Mouse (Mus musculus) heart, embryonic 11.5 days (tissue): Measurements from ENCODE around the gene Vmn2r81. TPM values are rescaled to one million over a fixed set of nuclear protein-coding genes. Genes with fewer than 3 reads are reported as not detected.
A peak's percentile ranks its signal among the peaks of the same experiment; 100 is the strongest.
"Not testable (repeated sequence)": the region's sequence is repeated elsewhere in the genome, so short reads cannot be mapped to it uniquely, and the experiment has no call there.

Source experiments
- ATAC-seq: fragments of 200-750 bp; cut with Nextera tagmentation; replicated peaks from 2 replicates; pipeline ENCODE4 v1.8.0; 2017; ENCODE audit warnings: moderate library complexity; ENCODE audit not compliant: insufficient number of reproducible peaks, low FRiP score, low TSS enrichment
- H3K27ac ChIP-seq: fragments of 300-500 bp; sonication (generic); 2 replicates; pipeline ENCODE4 v1.5.1; 2014; ENCODE audit warnings: mild to moderate bottlenecking, low read depth, low read length
- H3K27me3 ChIP-seq: fragments of 300-500 bp; sonication (generic); 2 replicates; pipeline ENCODE4 v1.6.1; 2014; ENCODE audit warnings: mild to moderate bottlenecking, low read length, mixed read lengths; ENCODE audit not compliant: control insufficient read depth, insufficient read depth
- H3K36me3 ChIP-seq: fragments of 300-500 bp; sonication (generic); 2 replicates; pipeline ENCODE4 v1.6.1; 2014; ENCODE audit warnings: mild to moderate bottlenecking, low read length, moderate library complexity, mixed read lengths; ENCODE audit not compliant: control insufficient read depth, insufficient read depth
- H3K4me1 ChIP-seq: fragments of 300-500 bp; sonication (generic); 2 replicates; pipeline ENCODE4 v1.6.1; 2014; ENCODE audit warnings: low read length; ENCODE audit not compliant: control insufficient read depth, insufficient read depth
- H3K4me2 ChIP-seq: fragments of 300-500 bp; sonication (generic); 2 replicates; pipeline ENCODE4 v1.6.1; 2014; ENCODE audit warnings: mild to moderate bottlenecking, moderate library complexity
- H3K4me3 ChIP-seq: fragments of 300-500 bp; sonication (generic); 2 replicates; pipeline ENCODE4 v1.5.1; 2014; ENCODE audit warnings: low read depth, low read length
- H3K9ac ChIP-seq: fragments of 300-500 bp; sonication (generic); 2 replicates; pipeline ENCODE4 v1.6.1; 2014; ENCODE audit warnings: mild to moderate bottlenecking, low read depth, low read length, moderate library complexity
- H3K9me3 ChIP-seq: fragments of 300-500 bp; sonication (generic); replicated peaks from 2 replicates; pipeline ENCODE4 v1.6.1; 2016; ENCODE audit warnings: low read length; ENCODE audit not compliant: control insufficient read depth
- WGBS: fragments of 180-500 bp; shearing (Covaris S2); extraction: QIAGEN DNeasy Blood & Tissue Kit; methylation state at CpG from one replicate; pipeline ENCODE4 v1.1.7; 2014; ENCODE audit not compliant: insufficient replicate concordance; 5-methylcytosine and 5-hydroxymethylcytosine counted together
- polyA plus RNA-seq: library from polyadenylated mRNA; unstranded; fragments of >200 nt; fragmentation: Nextera tagmentation; extraction: Ambion mirVana; gene quantifications from 2 replicates; pipeline ENCODE4 v1.2.1, GENCODE M21; 2014

Vmn2r81 gene
- polyA plus RNA-seq = not detected in 2 replicates

GRCm38 (mm10) chr10:79247392-79247791 is at the start of gene Vmn2r81:
TSS of gene Vmn2r81 (plus strand) at chr10:79247692.
- not testable (repeated sequence) for H3K27ac ChIP-seq, H3K4me2 ChIP-seq, H3K9me3 ChIP-seq, ATAC-seq, H3K27me3 ChIP-seq, H3K4me1 ChIP-seq, H3K9ac ChIP-seq, H3K4me3 ChIP-seq, H3K36me3 ChIP-seq
- WGBS = 62% methylated on average over 3 of the region's 3 CpGs

- not testable (repeated sequence) for H3K4me2 ChIP-seq, H3K9me3 ChIP-seq, H3K27me3 ChIP-seq, H3K27ac ChIP-seq, ATAC-seq, H3K9ac ChIP-seq, H3K4me3 ChIP-seq, H3K36me3 ChIP-seq, H3K4me1 ChIP-seq
- whole genome bisulfite sequencing = 58% methylated on average over 1 of the region's 1 CpGs
These were observed 47.5 kb upstream of the Vmn2r81 start for GRCm38 (mm10) chr10:79199973-79200372.

GRCm38 (mm10) chr10:79220432-79220831 is 27.1 kb upstream of the Vmn2r81 start:
- Histone ChIP-seq H3K4me3 (no peak overlapping the region), H3K9ac (no peak overlapping the region)
- ATAC-seq = no peak

GRCm38 (mm10) chr10:79221606-79222005 is 25.9 kb upstream of the Vmn2r81 start:
- no peak overlapping the region for H3K9ac ChIP-seq
- no peaks in the 10 kb centered on the region for H3K27me3 ChIP-seq
- no peaks in the 10 kb centered on the region for H3K4me1 ChIP-seq
- H3K9me3 ChIP-seq = no peaks in the 10 kb centered on the region
- H3K27ac ChIP-seq = no peak overlapping the region
- H3K4me3 ChIP-seq = no peak overlapping the region
- no peak overlapping the region for H3K4me2 ChIP-seq
- no peaks in the 10 kb centered on the region for H3K36me3 ChIP-seq
- ATAC-seq = no peak

More at GRCm38 (mm10) chr10:79220432-79220831, 27.1 kb upstream of the Vmn2r81 start:
- Histone ChIP-seq H3K27ac (no peak overlapping the region), H3K4me1 (no peaks in the 10 kb centered on the region), H3K36me3 (no peaks in the 10 kb centered on the region), H3K4me2 (no peak overlapping the region), H3K9me3 (no peaks in the 10 kb centered on the region), H3K27me3 (no peaks in the 10 kb centered on the region)

- Histone ChIP-seq H3K36me3 (no peaks in the 10 kb centered on the region), H3K27ac (no peak overlapping the region), H3K4me1 (no peaks in the 10 kb centered on the region), H3K4me3 (no peak overlapping the region), H3K9me3 (no peaks in the 10 kb centered on the region), H3K9ac (no peak overlapping the region), H3K27me3 (no peaks in the 10 kb centered on the region), H3K4me2 (no peak overlapping the region)
- no peak for ATAC-seq
- 57% methylated on average over 7 of the region's 7 CpGs for WGBS
These were observed 25.3 kb upstream of the Vmn2r81 start for GRCm38 (mm10) chr10:79222214-79222613.

- WGBS = 5% methylated on average over 16 of the region's 16 CpGs
- H3K27me3 ChIP-seq, H3K36me3 ChIP-seq, H3K9me3 ChIP-seq, H3K27ac ChIP-seq, ATAC-seq, H3K4me1 ChIP-seq, H3K9ac ChIP-seq: not testable (repeated sequence)
- Histone ChIP-seq H3K4me3 (peak overlapping the region; percentile 34), H3K4me2 (peak overlapping the region; percentile 43)
These were observed 74.7 kb downstream of the Vmn2r81 start for GRCm38 (mm10) chr10:79322033-79322736.

- Histone ChIP-seq H3K4me2 (no peak overlapping the region), H3K27me3 (no peaks in the 10 kb centered on the region), H3K4me3 (no peak overlapping the region), H3K9ac (no peak overlapping the region), H3K9me3 (no peaks in the 10 kb centered on the region), H3K4me1 (no peaks in the 10 kb centered on the region), H3K27ac (no peak overlapping the region), H3K36me3 (no peaks in the 10 kb centered on the region)
- no peak for ATAC-seq
These were observed 75.2 kb downstream of the Vmn2r81 start for GRCm38 (mm10) chr10:79322737-79323086.

Other genes starting within 250 kb of the Vmn2r81 start
- gene Olfr1351, start 235.2 kb upstream of the Vmn2r81 start, polyA plus RNA-seq = not detected in 2 replicates
- not detected in 2 replicates for gene Olfr57, start 219.0 kb upstream of the Vmn2r81 start, polyA plus RNA-seq
- 18.2 and 20.2 TPM in 2 replicates for gene 2610008E11Rik, start 150.1 kb upstream of the Vmn2r81 start, polyA plus RNA-seq
- gene Vmn2r80, start 98.9 kb upstream of the Vmn2r81 start, polyA plus RNA-seq = not detected in 2 replicates
- not detected in 2 replicates for gene Vmn2r82, start 108.8 kb downstream of the Vmn2r81 start, polyA plus RNA-seq
- gene Vmn2r83, start 221.0 kb downstream of the Vmn2r81 start, polyA plus RNA-seq = not detected in 2 replicates